Mouse (Mus musculus) liver, adult 2 months (tissue): Measurements from ENCODE around the gene Zdhhc22.

Source experiments
- CTCF ChIP-seq: fragments of 200-500 bp; IDR thresholded peaks from 2 replicates; pipeline ENCODE4 v1.5.1; 2011; ENCODE audit warnings: low read depth, low read length, control low read depth
- POLR2A ChIP-seq: fragments of 200-500 bp; IDR thresholded peaks from 2 replicates; pipeline ENCODE4 v1.6.1; 2011; ENCODE audit warnings: low read length, control low read depth; ENCODE audit not compliant: insufficient read depth; ENCODE audit errors: extremely low read depth

DNA sequence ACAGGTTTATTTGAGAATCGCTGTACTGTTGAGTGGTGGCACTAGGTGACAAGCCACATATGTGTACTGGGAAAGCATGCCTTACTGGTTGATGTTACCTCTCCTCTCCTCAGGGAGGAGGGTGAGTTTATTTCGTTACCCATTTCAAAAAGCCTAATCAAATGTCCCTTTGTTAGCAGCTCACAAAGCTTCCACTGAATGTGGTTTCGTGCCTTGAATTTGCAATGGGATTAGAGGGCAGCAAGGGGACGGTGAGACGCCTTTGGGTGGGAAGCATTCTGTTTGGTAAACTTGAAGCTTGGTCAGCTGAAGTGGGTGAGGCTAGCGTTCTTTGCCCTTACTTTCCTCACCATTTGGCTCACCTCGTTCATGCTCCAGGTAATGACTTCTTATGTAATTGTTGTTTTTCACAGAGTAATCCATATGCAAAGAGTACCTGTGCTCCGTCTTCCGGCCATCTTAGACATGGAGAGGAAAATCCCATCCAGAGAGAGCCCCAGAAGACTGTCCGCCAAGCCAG, 37.8 kb downstream of the Zdhhc22 start:
- TF ChIP-seq CTCF (no peak), POLR2A (no peak)
